Mouse (Mus musculus) neural tube, embryonic 10.5 days (tissue): ENCODE data around the gene Sdhd.
"Not testable (repeated sequence)": the region's sequence is repeated elsewhere in the genome, so short reads cannot be mapped to it uniquely, and the experiment has no call there.

ENCODE experiments used
- DNase-seq: peaks from one replicate; pipeline ENCODE4 v3.0.0-alpha.2; 2017; ENCODE audit warnings: low spot score; ENCODE audit errors: extremely low spot score

Gene Sdhd

GRCm38 (mm10) chr9:50603189-50603997 lies at the start of gene Sdhd, which contains the start of gene Timm8b:
Sdhd (minus strand) TSS chr9:50603812.
Timm8b (plus strand) TSS chr9:50603910.
- DNase-seq, result peak; percentile 90

- no peak for DNase-seq
Observed at GRCm38 (mm10) chr9:50650503-50650902, 46.9 kb upstream of the Sdhd start.

DNA sequence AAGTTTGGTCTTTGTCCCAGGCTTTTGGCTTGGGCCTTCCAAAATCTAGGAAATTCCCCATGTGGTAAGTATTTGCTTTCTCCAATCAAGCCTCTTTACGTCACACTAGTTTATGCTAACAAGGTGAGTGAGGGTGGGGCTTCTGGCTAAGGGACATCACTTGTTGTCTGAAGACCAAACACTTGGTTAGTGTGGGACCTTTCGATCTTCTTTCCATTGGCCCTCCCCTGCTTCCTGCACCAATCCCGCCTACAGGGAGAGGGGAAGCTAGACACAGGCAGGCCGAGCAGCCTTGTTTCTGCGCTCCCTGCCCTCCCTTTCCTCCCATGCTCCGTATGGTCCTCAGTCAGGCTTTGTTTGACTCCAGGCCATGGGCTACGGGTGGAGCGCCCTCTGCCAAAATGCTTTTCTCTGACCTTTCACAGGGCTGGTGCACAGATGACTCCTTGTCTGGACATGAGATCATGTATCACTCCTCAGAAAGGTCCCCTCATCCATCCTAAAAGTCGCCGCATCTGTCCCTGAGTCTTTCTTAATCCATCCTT lies 43.3 kb upstream of the Sdhd start:
- DNase-seq, result no peak

GRCm38 (mm10) chr9:50634270-50634669 lies 30.7 kb upstream of the Sdhd start:
- DNase-seq, result no peak

GRCm38 (mm10) chr9:50633059-50633458 lies 29.4 kb upstream of the Sdhd start:
- DNase-seq, result no peak

- DNase-seq, result no peak
Observed at GRCm38 (mm10) chr9:50632016-50632688, 28.5 kb upstream of the Sdhd start.

GRCm38 (mm10) chr9:50630903-50631302 lies 27.3 kb upstream of the Sdhd start:
- not testable (repeated sequence) for DNase-seq

GRCm38 (mm10) chr9:50617794-50618330 lies 14.2 kb upstream of the Sdhd start:
- no peak for DNase-seq

GRCm38 (mm10) chr9:50616766-50617603 lies 13.4 kb upstream of the Sdhd start, which contains the start of the genes Pih1d2 and Nkapd1:
Pih1d2 (plus strand) TSS chr9:50617321.
Nkapd1 (minus strand) TSS chr9:50617464.
- DNase-seq, result peak; percentile 89

DNA sequence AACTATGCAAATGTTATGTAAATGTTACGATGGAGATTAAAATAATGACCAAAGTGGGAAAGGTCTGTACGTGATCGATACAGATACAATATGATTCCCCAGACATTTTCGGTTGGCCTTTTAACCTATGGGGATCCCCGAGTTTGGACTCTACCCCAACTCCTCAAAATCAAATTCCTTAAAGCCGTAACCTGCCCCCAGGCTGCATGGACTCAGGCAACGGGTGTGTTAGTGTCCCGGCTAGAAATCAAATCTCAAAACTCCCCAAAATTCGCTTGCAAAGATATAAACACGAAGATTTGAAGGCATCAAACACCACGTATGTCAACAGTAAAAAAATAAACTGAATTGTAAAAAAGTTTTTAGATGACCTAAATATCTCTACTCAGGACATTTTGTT lies 12.5 kb upstream of the Sdhd start:
- DNase-seq, result no peak

- DNase-seq, result no peak
Observed at GRCm38 (mm10) chr9:50612115-50612514, 8.5 kb upstream of the Sdhd start.

DNA sequence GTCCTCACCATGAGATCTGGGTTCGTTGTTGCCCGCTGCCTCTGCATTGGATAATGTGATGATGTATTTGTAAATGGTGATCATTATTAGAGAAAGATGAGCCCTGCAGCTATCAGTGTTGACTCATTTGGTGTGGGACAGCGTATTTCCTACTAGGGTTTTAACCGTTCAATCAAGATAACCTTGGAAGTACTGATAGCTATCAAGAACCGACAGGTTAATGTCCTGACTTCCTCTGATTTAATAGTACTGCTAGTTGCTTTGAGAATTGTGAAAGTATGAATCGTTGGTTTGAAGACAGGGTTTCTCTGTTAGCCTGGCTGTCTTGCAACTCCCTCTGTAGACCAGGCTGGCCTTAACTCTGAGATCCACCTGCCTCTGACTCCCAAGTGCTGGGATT lies 726 bp upstream of the Sdhd start:
- no peak for DNase-seq

- no peak for DNase-seq
Observed at GRCm38 (mm10) chr9:50603998-50604324, 349 bp upstream of the Sdhd start.

DNA sequence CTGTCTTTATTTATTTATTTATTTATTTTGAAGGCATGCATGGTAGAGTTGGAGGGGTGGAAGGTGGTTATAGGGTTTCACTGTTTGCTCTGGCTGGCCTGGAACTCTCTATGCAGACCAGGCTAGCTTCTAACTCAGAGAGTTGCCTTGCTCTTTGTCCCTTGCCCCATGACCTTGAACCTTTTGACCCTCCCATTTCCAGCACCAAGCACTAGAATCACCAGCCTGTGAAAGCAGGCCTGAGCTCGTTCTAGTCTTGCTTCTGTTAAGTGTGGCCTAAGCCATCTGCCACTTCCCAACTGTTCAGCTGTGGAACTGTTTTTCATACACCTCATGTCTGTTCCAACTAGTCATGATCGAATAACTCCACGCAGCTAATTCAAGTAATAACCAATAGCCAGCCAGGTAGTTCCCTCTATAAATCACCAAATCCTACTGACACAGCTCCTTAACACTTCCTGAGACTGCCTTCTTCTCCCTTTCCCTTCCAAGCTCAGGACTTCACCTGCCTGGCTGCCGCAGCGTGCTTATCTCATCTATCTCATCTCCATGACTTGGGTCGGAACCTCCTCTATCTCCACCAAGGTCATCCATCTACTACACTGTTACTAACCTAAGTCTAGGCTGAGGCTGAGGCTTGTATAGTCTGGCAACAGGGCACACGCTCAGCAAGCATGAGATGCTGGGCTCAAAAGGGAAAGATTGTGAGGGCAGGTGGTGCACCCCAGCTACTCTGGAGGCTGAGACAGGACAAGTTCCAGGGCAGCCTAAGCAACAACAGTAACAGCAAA lies 1.4 kb downstream of the Sdhd start:
- DNase-seq, result no peak

DNA sequence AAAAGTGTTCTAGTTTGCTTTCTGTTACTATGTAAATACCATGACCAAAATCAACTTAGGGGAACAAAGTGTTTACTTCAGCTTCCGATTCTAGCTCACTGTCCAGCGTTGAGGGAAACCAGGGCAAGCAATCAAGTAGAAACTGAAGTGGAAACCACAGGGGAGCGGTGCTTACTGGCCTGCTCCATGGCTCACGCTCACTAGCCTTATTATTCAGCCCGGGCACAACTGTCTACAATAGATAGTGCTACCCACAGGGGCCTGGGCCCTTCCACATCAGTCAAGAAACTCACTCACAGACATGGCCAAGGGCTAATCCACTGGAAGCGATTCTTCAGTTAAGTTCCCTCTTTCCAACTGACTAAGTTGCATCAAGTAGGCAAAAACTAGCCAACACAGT lies 2.1 kb downstream of the Sdhd start:
- DNase-seq, result no peak

GRCm38 (mm10) chr9:50596973-50597372 lies 6.6 kb downstream of the Sdhd start:
- DNase-seq, result no peak

GRCm38 (mm10) chr9:50594794-50595417 lies 8.7 kb downstream of the Sdhd start:
- no peak for DNase-seq

DNA sequence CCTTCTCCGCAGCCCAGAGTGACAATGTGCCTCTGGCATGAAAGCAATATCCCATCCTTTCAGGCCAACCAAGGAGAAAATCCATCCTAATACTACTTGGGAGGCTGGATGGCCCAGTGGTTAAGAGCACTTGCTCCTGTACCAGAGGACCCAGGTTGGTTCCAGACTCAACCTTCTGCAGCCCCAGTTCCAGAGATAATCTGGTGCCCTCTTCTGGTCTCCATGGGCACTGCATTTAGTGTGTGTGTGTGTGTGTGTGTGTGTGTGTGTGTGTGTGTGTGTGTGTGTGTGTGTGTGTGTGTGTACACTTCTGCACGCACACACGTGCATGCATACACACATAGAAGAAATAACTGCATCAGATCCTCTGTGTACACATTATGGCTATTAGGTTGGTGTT lies 10.1 kb downstream of the Sdhd start:
- DNase-seq, result peak; percentile 27

DNA sequence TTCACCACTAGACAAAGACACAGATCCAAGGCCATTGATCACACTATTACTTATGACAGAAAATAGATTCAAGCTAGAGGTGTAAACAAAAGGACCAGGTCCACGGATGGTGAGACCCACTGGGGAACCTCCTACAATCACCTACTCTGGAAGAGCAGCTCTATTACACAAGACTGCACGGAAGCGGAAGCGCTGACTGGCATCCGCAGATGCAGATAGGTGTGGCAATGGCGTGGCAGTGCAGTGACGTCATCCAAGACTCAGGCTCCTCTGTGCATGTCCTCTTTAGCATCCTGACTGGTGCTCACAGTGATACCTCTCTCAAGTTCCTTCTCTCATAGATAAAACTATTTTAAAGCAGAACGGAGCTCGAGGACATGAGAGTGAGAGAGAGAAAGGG lies 10.7 kb downstream of the Sdhd start:
- no peak for DNase-seq
